Mouse (Mus musculus) thymus, postnatal 4 days (tissue): Measurements from ENCODE around the gene Atg2a.
A peak's percentile ranks its signal among the peaks of the same experiment; 100 is the strongest.
"Not testable (repeated sequence)": the region's sequence is repeated elsewhere in the genome, so short reads cannot be mapped to it uniquely, and the experiment has no call there.

Source experiments
- DNase-seq: peaks from one replicate; pipeline ENCODE4 v3.0.0; 2021

Gene Atg2a

GRCm38 (mm10) chr19:6277661-6278438 is 36.4 kb downstream of the Atg2a start:
- DNase-seq = no peak

GRCm38 (mm10) chr19:6278439-6279073 is 37.1 kb downstream of the Atg2a start:
- no peak for DNase-seq

GRCm38 (mm10) chr19:6279481-6280144 is 38.1 kb downstream of the Atg2a start:
- DNase-seq = no peak

GRCm38 (mm10) chr19:6280554-6280953 is 39.1 kb downstream of the Atg2a start:
- DNase-seq = no peak

- DNase-seq = no peak
Observed at GRCm38 (mm10) chr19:6281122-6282020, 39.9 kb downstream of the Atg2a start.

GRCm38 (mm10) chr19:6283001-6283400 is 41.5 kb downstream of the Atg2a start:
- DNase-seq = no peak

- DNase-seq = no peak
Observed at GRCm38 (mm10) chr19:6284502-6284901, 43.0 kb downstream of the Atg2a start.

- no peak for DNase-seq
Observed at GRCm38 (mm10) chr19:6285226-6285625, 43.8 kb downstream of the Atg2a start.

- DNase-seq = no peak
Observed at GRCm38 (mm10) chr19:6285632-6286433, 44.4 kb downstream of the Atg2a start.

- DNase-seq = peak; percentile 37
Observed at GRCm38 (mm10) chr19:6286434-6287401, 45.2 kb downstream of the Atg2a start.

- no peak for DNase-seq
Observed at GRCm38 (mm10) chr19:6288236-6288894, 46.9 kb downstream of the Atg2a start.

- peak; percentile 40 for DNase-seq
Observed at GRCm38 (mm10) chr19:6289696-6290238, 48.3 kb downstream of the Atg2a start.

- not testable (repeated sequence) for DNase-seq
Observed at GRCm38 (mm10) chr19:6290720-6291116, 49.2 kb downstream of the Atg2a start.

GRCm38 (mm10) chr19:6291117-6291781 is 49.8 kb downstream of the Atg2a start:
- no peak for DNase-seq

- DNase-seq = no peak
Observed at GRCm38 (mm10) chr19:6292262-6292661, 50.8 kb downstream of the Atg2a start.

- DNase-seq = no peak
Observed at GRCm38 (mm10) chr19:6294301-6294700, 52.8 kb downstream of the Atg2a start.

- no peak for DNase-seq
Observed at GRCm38 (mm10) chr19:6296551-6297210, 55.2 kb downstream of the Atg2a start.

- DNase-seq = no peak
Observed at GRCm38 (mm10) chr19:6297641-6298040, 56.2 kb downstream of the Atg2a start.

- DNase-seq = no peak
Observed at GRCm38 (mm10) chr19:6299003-6299402, 57.5 kb downstream of the Atg2a start.
